Mouse (Mus musculus) thymus, postnatal 10 days (tissue): ENCODE data around the gene Zfp146.
"Not testable (repeated sequence)": the region's sequence is repeated elsewhere in the genome, so short reads cannot be mapped to it uniquely, and the experiment has no call there.

Source experiments
- DNase-seq, 2 experiments: peaks; one replicate each; pipeline ENCODE4 v3.0.0; 2021; ENCODE audit warnings: low spot score in 2 of 2

The Zfp146 gene

DNA sequence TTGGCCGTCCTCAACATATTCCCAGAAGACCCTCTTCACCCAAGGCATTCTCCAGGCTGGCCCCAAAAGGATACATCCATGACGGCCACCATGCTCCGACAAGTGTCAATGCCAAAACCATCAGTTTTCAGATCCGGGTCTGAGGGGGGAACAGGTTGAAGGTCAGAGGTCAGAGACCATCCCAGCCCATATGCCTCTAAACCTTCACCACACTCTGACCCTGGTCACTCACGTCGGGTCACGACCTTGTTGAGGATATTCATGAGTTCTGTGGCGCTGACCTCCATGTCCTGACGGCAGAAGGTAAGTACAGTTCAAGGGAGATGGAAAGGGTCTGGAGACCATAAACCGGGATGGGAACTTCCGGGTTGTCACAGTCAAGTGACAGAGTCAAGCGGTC lies 22.5 kb upstream of the Zfp146 start:
- no peak for DNase-seq

DNA sequence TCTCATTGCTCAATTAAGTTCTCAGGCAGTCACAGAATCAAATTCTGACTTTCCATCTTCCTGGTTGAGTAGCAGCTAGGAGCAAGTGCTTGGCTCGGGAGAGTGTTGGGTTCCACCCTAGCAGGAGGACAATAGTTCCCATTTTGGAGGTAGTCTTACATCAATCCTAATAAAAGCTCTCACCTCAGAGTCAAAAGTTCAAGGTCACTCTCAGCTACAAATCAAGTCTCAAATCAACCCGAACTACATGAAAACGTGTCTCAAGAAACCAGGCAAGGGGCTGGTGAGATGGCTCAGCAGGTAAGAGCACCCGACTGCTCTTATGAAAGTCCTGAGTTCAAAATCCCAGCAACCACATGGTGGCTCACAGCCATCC lies 19.6 kb upstream of the Zfp146 start:
- DNase-seq = no peak

DNA sequence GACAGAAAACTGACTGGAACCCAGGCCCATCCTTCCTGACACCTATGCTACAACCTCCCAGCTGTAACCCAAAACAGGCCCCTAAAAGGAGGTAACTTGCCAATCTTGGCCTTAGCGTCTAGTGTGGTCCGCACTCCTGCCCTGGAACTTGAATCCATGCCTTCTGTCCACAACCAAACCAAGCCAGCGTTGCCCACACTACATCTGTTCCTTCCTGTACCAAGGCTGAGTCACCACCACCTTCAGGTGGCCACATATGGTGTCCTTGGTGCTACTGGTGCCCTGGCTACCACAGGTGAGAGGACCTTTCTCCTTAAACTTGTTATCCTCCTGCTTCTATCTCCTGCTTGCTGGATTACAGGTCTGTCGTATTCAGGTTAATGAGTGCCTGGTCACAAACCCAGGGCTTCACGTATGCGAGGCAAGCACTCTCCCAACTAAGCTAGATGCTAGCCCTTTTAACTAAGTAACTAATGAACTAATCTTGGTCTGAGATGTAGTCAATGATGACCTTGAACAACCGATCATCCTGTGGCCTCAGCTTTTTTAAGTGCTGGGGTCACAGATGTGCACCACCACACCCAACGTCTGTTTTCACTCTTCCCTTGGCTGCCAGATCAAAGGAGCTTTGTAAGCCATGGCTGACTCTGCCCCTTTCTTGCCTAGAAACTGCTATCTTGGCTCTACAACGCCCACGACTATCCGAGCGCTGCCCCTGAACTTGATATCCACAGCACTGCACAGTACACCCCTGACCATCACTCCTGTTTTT lies 19.0 kb upstream of the Zfp146 start:
- no peak for DNase-seq

GRCm38 (mm10) chr7:30184641-30185348 lies 15.2 kb upstream of the Zfp146 start:
- no peak for DNase-seq

DNA sequence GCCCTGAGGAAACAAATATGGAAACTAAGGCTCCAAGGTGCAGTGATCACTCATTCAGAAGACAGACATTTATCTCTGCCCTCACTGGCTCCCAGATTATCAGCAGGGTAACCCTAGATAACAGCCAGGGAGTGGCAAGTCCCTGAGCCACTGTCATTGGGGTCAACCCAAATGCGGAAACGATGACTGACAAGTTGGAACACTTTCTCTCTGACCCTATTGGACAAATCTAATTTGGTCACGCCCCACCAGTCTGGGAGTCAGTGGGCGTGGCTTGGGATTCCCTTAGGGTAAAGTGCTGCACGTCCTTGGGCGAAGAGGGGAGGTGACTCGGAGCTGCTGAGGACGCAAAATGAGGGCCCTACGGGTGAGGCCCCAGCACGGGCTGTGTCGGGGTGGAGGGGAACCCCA lies 14.3 kb upstream of the Zfp146 start, which contains the start of gene Cox7a1:
TSS of gene Cox7a1 (plus strand) at position 266 of the 411 bp plus-strand sequence.
- peak; percentile 84 to 86 for DNase-seq

- DNase-seq = not testable (repeated sequence)
Observed at GRCm38 (mm10) chr7:30183189-30183588, 13.6 kb upstream of the Zfp146 start.

DNA sequence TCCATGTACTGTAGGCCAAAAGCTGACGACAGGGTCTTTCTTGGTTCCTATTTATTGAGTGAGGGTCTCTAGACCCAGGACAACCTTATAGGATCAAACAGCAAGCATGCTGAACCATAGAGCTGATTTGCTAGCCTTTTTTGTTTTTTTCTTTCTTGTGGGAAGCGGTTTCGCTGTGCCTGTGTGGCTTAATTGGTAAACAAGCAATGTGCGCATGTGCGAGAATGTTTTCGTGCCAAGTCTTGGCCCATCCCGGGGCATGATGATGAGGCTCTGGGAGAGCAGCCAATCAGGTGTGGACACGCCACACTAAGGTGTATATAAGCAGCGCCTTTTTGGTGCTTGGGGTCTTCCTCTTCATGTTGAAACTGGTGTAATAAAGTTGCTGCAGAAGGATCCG lies 12.4 kb upstream of the Zfp146 start:
- not testable (repeated sequence) for DNase-seq

- peak; percentile 47 to 74 for DNase-seq
Observed at GRCm38 (mm10) chr7:30181308-30181707, 11.8 kb upstream of the Zfp146 start.

DNA sequence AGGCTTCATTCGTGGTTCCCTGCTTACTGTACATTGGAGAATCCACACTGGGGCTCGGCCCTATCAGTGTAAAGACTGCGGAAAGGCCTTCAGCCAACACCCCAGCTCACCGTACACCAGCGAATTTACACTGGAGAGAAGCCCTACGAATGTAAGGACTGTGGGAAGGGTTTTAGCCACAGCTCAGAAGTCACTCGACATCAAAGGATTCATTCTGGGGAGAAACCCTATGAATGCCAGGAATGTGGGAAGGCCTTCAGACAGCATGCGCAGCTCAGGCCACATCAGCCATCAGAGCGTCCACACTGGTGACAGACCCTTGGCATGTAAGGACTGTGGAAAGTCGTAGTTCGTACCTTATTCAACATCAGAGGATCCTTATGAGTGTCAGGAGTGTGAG lies 8.7 kb upstream of the Zfp146 start:
- no peak for DNase-seq

DNA sequence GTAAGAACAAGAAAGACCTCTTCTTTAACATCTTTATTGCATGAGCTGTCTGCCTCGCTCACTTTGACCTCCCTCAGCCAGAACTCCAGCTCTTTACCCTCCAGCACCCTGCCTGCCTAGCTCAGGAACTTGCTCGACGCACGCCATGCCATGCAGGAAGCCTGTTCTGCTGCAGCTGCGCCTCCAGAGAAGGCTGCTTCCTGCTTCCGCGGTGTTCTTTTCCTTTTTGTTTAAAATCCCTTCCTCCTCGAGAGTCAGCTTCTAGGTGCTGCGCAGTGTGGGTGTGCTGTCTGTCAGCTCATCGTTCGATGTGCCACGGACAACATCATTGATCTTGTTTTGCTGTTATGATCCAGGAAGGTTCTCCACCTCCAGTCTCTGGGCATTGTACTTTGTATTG lies 6.9 kb upstream of the Zfp146 start:
- peak in 1 of 2 experiments; percentile 18 for DNase-seq

DNA sequence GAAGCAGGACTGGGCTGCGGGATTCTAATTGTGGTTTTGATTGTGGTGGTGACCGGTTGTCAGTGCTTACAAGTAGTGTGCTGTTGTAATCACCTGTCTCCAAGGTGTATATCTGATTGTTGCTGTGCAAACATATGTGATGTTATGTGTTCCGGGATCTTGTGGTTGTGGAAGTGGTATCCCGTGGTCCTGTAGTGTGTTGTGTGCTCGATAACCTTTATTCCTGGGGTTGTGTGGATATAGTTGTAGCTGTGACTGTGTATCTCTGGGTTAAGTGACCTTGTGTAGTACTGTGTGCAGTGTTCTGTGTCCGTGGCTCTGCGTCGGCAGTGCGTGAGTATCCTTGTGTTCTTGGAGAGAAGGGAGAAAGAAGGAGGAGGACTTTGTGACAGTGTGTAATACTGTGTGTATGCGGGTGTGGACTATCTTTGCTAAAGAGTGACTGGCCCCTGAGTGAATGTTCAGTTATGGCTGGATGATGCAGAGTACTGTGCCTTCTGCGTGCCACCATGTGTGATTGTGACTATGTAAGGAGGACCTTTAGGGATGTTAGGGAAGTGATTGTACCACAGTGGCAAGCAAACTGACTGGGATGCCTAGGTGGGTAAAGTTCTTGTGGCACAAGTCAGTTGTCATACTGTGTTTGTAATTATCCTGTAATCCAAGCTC lies 867 bp upstream of the Zfp146 start:
- DNase-seq = no peak

DNA sequence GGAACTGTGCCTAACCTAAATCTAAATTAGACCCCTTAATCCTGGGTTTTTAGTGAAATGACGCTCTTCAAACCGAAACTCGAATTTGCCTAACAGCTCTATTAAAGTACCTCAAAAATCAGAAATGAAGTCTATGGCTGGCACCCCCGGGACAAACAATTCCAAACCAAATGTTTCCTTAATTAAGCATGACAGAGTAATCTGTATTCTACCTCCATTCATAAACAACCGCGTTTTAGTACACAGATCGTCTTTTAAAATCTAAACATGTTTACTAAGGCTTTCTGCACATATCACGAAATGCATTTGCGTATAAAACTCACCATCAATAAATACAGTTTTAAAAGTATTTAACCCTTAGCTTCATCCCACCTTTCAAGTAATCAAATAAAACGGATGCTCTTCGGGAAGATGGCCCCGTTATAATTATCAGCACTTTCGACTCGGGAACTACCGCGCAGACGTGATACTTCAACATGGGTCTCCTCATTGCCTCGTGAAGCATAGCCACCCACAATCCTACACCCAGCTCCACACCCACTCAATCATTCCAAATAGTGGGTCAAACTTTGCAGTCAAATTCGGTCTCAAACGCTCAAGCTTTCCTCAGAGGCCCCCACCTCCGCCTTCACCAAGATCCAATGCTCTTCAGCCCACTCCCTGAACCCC lies 502 bp downstream of the Zfp146 start:
- DNase-seq = no peak

DNA sequence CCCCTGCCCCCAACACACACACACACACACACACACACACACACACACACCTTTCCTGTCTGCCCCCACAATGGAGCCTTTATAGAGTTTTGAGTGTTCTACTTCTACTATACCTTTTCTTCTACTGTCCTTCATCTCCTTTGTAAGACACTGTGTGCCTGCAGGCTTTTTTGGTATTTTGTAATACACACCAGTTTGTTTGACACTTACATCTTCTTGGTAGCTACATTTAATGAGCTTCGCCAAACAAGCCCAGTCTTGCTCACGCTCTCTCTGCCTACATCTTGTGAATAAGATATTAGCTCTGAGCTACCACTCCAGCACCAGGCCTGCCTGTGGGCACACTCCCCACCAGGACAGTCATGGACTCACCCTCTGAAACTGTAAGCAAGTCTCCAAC lies 4.8 kb downstream of the Zfp146 start:
- no peak for DNase-seq

DNA sequence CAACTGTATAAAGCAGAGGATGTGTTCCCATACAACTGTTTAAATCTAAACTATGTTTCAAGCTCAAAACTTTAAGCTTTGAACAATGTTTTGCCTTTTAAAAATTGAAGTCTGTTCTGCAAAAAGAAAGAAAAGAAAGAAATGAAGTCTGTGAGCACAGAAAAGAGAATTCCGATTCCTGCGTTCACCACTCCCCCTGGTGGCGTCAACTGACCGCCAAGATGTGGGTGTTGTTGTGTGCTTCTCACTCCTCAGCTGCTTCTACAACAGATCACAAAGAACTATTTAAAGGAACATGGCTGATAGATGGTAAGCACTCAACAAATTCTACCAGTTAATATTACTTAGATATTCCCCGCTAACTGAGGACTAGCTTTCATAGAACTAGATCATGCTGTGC lies 6.4 kb downstream of the Zfp146 start:
- no peak for DNase-seq

DNA sequence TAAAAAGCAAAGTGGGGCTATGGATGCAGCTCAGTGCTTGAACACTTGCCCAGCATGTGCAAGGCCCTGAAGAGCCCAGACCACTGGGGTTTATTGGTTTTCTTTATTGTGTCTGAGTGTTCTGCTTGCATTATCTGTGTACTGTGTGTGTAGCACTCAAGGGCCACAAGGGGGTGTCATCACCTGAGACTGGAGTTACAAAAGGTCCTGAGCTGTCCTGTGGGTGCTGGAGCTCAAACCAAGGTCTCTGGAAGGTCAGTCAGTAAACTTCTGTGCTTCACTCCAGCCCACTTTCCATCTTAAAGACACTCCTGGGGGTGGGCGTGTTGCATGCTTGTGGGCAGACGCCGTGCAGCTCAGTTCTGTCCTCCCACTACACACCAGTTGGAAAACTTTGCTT lies 14.0 kb downstream of the Zfp146 start:
- no peak for DNase-seq

DNA sequence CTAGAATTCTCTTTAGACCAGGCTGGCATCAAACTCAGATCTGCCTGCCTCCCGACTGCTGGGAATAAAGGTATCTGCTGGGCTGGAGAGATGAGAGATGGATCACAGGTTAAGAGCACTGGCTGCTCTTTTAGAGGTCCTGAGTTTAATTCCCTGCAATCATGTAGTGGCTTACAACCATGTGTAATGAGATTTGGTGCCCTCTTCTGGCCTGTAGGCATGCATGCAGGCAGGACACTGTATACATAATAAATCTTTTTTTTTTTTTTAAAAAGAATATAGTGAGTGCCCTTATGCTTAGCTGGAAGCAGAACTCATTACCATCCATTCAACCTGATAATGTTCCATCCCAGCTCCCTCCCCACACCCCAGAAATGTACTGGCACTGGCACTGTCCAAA lies 15.5 kb downstream of the Zfp146 start:
- no peak for DNase-seq

DNA sequence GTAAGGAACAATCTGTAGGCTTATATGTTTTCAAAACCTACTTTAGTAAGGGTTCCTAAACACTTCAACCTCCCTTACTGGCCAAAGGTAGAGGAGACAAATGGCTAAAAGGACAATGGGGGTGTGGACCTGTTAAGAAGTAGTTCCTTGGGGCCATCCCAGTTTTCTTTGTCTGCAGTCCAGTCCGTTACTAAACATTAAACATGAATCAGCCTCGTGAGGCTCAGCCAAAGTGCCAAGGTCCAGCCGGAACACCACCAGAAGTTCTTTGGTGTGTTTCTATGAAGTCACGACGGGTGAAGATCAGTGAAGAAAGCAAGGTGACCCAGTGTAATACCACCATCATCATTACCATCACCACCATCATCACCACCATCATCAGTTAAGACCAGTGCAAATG lies 22.5 kb downstream of the Zfp146 start:
- no peak for DNase-seq

GRCm38 (mm10) chr7:30143555-30144209 lies 25.9 kb downstream of the Zfp146 start:
- peak; percentile 46 to 57 for DNase-seq

- no peak for DNase-seq
Observed at GRCm38 (mm10) chr7:30143170-30143554, 26.4 kb downstream of the Zfp146 start.

GRCm38 (mm10) chr7:30136826-30137225 lies 32.7 kb downstream of the Zfp146 start:
- no peak for DNase-seq

DNA sequence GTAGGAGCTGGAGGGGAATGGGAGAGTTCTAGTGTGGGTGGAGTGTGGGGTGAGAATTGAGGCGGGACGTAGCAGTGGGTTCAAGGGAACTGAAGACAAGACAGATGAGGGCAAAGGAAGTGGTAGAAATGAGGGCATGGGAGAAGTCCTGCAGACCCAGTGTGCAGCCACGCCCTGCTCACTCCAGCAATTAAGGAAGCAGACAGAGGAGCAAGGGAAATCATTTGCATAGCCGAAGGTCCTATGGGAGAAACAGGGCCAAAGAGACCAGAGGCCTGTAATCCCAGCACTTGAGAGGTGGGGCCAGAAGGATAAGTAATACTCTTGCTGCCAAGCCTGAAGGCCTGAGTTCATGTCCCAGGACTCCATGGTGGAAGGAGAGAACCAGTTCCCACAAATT lies 37.2 kb downstream of the Zfp146 start:
- DNase-seq = no peak

DNA sequence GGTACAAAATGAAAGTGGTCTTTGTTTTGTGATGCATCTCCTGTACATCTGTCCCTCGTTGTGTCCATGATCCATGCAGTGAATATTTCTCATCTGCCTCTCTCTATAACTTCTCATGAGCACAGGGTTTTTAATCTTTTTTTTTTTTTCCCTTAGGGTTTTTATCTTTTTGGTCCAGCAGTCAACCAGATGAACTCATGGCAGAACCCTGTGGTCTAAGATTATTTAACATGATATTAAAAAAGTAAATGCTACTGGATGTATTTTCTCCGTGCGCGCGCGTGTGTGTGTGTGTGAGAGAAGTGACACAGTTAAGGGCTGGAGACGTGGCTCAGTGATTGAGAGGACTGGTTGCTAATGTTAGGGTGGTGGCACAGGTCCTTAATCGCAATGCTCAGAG lies 39.6 kb downstream of the Zfp146 start:
- no peak for DNase-seq
